Mouse (Mus musculus): ENCODE results near the gene Slc11a1.

The Slc11a1 gene

GRCm38 (mm10) chr1:74408589-74409504, 33.9 kb downstream of the Slc11a1 start, which contains the start of gene Vil1:
Vil1 (plus strand) TSS chr1:74409376.
- no peak for DNase-seq (ENCODE audit: low spot score in 2 of 2)

- no peak for DNase-seq (ENCODE audit: low spot score in 2 of 2)
Observed at GRCm38 (mm10) chr1:74411753-74412325, 36.8 kb downstream of the Slc11a1 start.

- DNase-seq (ENCODE audit: low spot score in 2 of 2) = no peak
Observed at GRCm38 (mm10) chr1:74412711-74413110, 37.7 kb downstream of the Slc11a1 start.

GRCm38 (mm10) chr1:74415143-74415542, 40.1 kb downstream of the Slc11a1 start:
- DNase-seq (ENCODE audit: low spot score in 2 of 2) = no peak

- DNase-seq (ENCODE audit: low spot score in 2 of 2) = no peak
Observed at GRCm38 (mm10) chr1:74418747-74419439, 43.9 kb downstream of the Slc11a1 start.

- no peak for DNase-seq (ENCODE audit: low spot score in 2 of 2)
Observed at GRCm38 (mm10) chr1:74419440-74419794, 44.4 kb downstream of the Slc11a1 start.

GRCm38 (mm10) chr1:74423147-74423546, 48.2 kb downstream of the Slc11a1 start:
- DNase-seq (ENCODE audit: low spot score in 2 of 2) = no peak

GRCm38 (mm10) chr1:74425845-74426244, 50.9 kb downstream of the Slc11a1 start:
- no peak for DNase-seq (ENCODE audit: low spot score in 2 of 2)

GRCm38 (mm10) chr1:74433220-74433619, 58.2 kb downstream of the Slc11a1 start:
- DNase-seq (ENCODE audit: low spot score in 2 of 2) = no peak

- no peak for DNase-seq (ENCODE audit: low spot score in 2 of 2)
Observed at GRCm38 (mm10) chr1:74434596-74434995, 59.6 kb downstream of the Slc11a1 start.

GRCm38 (mm10) chr1:74435563-74435962, 60.6 kb downstream of the Slc11a1 start:
- DNase-seq (ENCODE audit: low spot score in 2 of 2) = no peak
